Mouse (Mus musculus) mouse embryonic stem cell (cell line): Measurements from ENCODE around the gene Tango2.
"Not testable (repeated sequence)": the region's sequence is repeated elsewhere in the genome, so short reads cannot be mapped to it uniquely, and the experiment has no call there.

Source experiments
- in situ Hi-C, 2 experiments: fragments of 300-500 bp; cut with MboI; formaldehyde crosslinking; loops; 1 replicate in 1 of 2; 3 replicates in 1 of 2; pipeline ENCODE4 v1.14.3; 2019 to 2020; ENCODE audit warnings: low sequenced_read_pairs in 2 of 2, low pct_unique_long_range_greater_than_20kb in 1 of 2, mixed read lengths in 1 of 2; ENCODE audit not compliant: unreplicated experiment in 1 of 2

Tango2 gene

DNA sequence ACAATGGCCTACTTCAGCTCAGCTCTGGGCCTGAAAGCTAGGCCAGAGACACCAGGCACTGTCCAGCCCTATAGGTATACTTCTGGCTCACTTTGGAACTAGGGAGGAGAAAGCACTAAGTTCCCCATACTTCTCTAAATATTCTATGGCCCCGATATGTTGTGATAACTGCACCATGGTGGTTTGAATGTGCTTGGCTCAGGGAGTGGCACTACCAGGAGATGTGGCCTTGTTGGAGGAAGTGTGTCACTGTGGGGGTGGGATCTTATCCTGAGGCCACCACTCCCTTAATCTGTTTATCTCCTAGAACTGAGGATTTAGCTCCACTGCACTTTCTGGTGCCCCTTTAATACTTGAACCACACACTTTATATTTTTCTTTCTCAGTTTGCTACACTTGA lies 39.7 kb downstream of the Tango2 start:
- in situ Hi-C loops = no loop called here

DNA sequence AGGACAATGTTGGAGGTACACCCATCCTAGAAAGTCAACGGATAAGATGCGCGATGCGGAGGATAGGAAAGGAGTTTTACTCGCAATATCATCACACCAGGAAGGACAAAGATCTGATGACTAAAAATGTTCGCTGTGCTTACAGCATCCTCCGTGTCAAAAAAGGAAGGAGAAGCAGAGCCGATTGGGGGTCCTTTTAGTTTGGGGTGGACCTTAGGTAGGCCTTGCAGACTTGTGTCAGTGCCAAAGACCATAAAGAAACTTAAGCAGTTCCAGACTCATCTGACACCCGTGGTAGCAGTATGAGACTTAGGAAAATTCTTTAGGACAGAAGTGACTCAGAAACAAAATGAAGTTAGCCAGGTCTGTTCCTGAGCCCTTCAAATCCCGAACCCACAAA lies 58.3 kb downstream of the Tango2 start:
- in situ Hi-C loops = not testable (repeated sequence)

DNA sequence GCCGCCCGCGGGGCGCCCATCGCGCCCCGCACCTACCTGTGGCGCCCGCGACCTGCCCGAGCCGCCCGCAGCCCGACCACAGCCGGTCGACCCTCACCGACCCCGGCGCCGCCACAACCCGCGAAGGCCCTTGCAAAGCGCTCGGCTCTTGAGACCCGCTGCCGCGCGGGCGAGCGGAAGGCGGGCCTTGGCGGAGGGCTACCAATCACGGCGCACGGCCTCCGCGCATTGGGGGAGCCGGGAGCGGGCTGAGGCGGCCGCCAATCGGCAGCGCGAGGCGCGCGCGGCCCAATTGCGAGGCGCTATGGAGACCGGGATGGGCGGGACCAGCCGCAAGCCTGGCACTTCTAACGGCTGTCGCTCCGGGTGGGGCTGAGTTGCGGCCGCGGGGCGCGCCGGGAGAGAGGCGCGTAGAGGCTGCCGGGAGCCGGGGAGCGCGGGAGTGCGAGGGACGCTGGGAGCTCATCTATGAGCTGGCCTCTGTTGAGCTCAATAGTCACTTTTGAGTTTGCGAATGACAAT lies 58.8 kb downstream of the Tango2 start, which contains the start of gene Dgcr8:
Dgcr8 (minus strand) TSS at position 180 of the 522 bp plus-strand sequence.
- in situ Hi-C loops = no loop called here

DNA sequence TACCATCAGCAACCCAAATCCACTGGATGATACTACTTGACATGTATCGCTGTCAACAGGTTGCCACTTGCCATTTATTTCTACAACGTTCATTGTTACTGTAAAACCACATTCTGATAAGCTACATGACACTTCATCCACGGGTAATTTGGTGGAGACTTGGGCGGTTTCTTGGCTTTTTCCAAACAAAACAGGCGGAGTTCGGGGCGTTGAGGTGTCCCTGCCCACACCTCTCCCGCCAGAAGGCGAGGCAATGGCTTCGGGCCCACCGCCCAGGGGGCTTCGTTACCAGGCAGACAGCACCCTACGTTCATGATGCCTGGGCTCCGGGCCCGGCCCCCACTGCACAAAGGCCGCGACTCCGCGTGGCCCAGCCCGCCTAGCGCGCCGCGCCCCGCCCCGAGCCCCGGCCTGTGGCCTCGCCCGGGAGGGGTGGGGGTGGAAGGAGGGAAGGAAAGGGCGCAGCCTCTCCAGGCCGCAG lies 59.3 kb downstream of the Tango2 start:
- in situ Hi-C loops = no loop called here

DNA sequence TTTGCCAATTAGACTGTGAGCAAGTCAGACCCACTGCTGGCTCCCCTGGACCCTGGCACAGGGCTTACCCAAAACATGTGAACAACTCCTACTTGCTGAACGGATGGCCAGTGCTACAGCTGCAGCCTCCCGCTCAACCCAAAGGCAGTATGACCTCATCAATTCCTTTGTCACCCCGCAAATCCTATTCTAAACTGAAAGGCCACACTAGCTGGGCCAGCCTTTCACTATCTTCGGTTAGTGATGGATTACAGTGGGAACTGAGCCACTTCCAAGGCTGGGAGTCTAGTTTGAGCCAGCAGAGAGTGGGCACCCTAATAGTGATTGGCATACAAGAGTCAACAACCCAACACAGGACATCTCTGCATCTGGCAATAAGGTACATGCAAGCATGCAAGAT lies 59.7 kb downstream of the Tango2 start:
- in situ Hi-C loops = no loop called here

DNA sequence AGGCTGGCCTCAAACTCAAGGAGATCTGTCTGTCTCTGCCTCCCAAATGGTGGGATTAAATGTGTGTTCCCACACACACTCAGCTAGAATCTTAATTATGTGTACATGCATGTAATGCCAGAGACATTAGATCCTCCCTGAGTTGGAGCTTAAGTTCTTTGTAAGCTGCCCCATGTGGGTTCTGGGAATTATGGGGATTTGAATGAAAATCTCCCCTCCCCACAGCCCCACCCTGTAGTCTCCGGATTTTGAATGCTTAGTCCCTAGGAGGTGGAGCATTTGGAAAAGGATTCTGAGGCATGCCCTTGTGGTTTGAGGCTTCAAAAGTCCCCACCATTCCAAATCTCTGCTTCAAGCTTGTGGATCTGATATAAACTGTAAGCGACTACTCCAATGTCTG lies 72.7 kb downstream of the Tango2 start:
- in situ Hi-C loops = no loop called here

DNA sequence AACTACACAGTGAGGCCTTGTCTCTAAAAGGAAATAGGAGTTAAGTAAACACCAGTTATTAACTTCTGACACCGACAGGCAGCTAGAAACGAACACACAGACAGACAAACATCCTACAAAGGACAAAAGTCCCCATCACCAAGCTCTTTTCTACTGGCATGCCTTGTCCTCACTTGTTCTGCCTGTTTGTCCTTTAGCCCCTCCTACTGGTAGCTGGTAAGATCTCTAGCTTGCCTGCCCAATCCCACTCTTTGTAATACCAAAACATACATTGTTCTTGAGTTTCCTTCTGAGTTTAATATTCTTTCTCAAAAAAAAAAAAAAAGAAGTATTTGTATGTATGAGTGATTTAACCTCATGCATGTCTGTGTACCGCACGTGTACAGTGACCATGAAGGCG lies 79.7 kb downstream of the Tango2 start:
- in situ Hi-C loops = loop anchor here in 1 of 2 experiments (10.0 to 25.0 kb wide), 2 partner anchors 483 to 1381 kb away; partner anchors contain the start of gene Ppm1f

DNA sequence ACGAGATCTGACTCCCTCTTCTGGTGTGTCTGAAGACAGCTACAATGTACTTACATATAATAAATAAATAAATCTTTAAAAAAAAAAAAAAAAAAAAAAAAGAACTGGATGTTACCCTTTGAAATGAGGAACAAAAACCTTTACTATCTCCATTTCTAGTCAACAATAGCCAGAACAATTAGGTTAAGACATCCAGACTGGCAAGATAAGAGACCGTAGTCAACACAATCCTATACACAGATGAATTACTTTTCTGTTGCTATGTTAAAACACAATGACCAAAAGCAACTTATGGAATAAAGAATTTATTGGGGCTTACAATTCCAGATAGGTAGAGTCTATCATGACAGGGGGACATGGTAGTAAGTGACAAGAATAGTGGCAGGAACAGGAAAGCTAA lies 82.9 kb downstream of the Tango2 start:
- in situ Hi-C loops = loop anchor here in 1 of 2 experiments (10.0 to 25.0 kb wide), 2 partner anchors 480 to 1378 kb away; partner anchors contain the start of gene Ppm1f

DNA sequence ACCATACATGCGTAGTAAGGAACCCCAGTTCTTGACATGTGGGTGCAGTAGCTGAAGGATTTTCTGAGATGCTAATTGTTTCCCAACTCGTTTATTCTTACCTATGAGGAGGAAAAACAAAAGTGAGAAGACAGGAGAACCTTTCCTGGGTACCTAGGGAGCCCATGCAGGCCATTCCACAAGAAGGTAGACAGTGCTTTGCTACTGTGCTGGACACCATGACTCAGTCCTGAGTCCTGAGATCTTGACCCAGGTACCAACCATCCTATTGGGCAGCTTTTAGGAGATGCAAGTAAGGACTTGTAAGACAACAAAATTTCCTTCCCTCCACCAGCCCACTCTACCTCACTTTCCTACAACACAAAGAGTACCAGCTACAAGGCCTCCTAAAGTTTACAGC lies 89.7 kb downstream of the Tango2 start, which contains the start of gene Gm49776:
Gm49776 (minus strand) TSS at position 101 of the 400 bp plus-strand sequence.
- in situ Hi-C loops = loop anchor here in 1 of 2 experiments (25.0 kb wide), 1 partner anchor 1371 kb away; the partner anchor contains the start of gene Ppm1f

DNA sequence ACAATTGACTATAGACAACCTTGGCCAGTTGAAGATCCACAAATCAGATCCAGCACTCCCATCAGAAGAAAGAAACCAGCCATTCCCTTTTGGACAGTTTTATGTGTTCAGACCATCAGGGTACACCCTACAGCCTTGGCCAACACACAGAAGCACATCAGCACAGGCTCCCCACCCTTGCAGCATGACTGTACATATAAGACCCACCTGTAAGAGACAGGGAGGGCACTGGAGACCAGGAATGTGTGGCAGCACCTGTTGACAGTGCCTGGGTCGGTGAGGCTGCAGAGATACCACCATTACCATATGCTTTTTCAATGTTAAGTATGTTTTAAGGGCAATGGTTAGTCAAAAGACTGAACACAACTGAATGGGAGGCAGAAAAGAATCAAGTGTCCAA lies 94.0 kb downstream of the Tango2 start:
- in situ Hi-C loops = loop anchor here in 1 of 2 experiments (25.0 kb wide), 1 partner anchor 1367 kb away; the partner anchor contains the start of gene Ppm1f

DNA sequence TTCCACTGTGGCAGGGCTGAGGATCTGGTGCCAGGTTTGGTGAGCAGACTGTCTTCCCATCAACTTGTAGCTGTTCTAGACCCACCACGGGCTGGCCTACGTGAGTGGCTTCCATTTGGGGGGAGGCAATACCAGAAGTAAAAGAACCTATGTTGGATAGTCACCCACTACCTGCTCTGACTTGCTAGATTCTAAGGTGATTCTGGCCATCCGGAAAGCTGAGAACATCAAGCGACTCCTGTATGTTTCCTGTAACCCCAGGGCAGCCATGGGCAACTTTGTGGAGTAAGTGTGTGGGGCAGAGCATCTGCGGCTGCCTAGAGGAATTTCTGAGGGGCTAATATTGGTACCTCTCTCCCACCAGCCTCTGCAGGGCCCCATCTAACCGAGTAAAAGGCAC lies 95.2 kb downstream of the Tango2 start:
- in situ Hi-C loops = loop anchor here in 1 of 2 experiments (25.0 kb wide), 1 partner anchor 1365 kb away; the partner anchor contains the start of gene Ppm1f

DNA sequence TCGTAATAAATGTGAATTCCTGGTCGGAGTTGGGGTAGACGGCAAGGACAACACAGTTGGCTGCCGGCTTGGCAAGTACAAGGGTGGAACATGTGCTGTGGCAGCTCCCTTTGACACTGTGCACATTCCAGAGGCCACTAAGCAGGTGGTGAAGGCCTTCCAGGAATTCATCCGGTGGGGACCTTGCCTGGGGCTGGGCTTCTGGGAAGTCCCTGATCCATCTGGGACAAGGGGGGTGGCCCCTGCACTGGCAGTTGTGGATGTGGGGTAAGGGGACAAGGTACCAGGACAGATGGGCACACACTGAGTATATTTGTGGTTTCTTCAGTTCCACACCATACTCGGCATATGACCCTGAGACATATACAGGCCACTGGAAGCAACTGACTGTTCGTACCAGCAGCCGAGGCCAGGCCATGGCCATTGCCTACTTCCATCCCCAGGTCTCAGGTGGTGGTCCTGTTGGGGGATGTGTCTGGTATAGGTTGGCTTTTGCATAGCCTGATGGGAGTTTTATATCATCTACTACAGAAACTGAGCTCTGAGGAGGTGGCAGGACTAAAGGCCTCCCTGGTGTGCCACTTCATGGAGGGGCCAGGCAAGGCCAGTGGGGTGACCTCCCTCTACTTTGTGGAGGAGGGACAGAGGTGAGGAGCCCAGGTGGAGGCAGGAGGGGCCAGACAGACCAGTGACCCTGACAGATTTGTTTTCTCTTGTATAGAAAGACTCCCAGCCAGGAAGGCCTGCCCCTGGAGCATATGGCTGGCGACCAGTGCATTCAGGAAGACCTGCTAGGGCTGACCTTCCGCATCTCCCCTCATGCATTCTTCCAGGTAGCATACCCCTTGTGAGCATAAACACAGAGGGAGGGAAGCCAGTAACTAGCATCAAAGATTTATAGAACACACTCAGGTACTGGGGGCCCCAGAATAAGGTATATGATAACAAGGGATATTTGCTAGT lies 96.8 kb downstream of the Tango2 start:
- in situ Hi-C loops = loop anchor here in 1 of 2 experiments (25.0 kb wide), 1 partner anchor 1364 kb away; the partner anchor contains the start of gene Ppm1f
